Mouse (Mus musculus) liver, embryonic 12.5 days (tissue): ENCODE measurements around the gene Tspan4. TPM values are rescaled to one million over a fixed set of nuclear protein-coding genes. Genes with fewer than 3 reads are reported as not detected.

Experiments used
- ATAC-seq: fragments of 200-750 bp; cut with Nextera tagmentation; 2 replicates; pipeline ENCODE4 v1.8.0; 2017; ENCODE audit warnings: moderate number of reproducible peaks, mild to moderate bottlenecking, moderate library complexity
- H3K27ac ChIP-seq: fragments of 300-500 bp; sonication (generic); 2 replicates; pipeline ENCODE4 v1.5.1; 2016; ENCODE audit warnings: mild to moderate bottlenecking
- H3K27me3 ChIP-seq: fragments of 300-500 bp; sonication (generic); replicated peaks from 2 replicates; pipeline ENCODE4 v1.6.1; 2016; ENCODE audit warnings: mild to moderate bottlenecking, moderate library complexity
- H3K36me3 ChIP-seq: fragments of 300-500 bp; sonication (generic); 2 replicates; pipeline ENCODE4 v1.6.1; 2016; ENCODE audit warnings: mild to moderate bottlenecking, moderate library complexity
- H3K4me1 ChIP-seq: fragments of 300-500 bp; sonication (generic); 2 replicates; pipeline ENCODE4 v1.6.1; 2016
- H3K4me2 ChIP-seq: fragments of 300-500 bp; sonication (generic); 2 replicates; pipeline ENCODE4 v1.6.1; 2016; ENCODE audit warnings: mild to moderate bottlenecking, moderate library complexity
- H3K4me3 ChIP-seq: fragments of 300-500 bp; sonication (generic); 2 replicates; pipeline ENCODE4 v1.5.1; 2016; ENCODE audit warnings: mild to moderate bottlenecking, moderate library complexity
- H3K9ac ChIP-seq: fragments of 300-500 bp; sonication (generic); 2 replicates; pipeline ENCODE4 v1.6.1; 2016; ENCODE audit warnings: mild to moderate bottlenecking, moderate library complexity
- H3K9me3 ChIP-seq: fragments of 300-500 bp; sonication (generic); replicated peaks from 2 replicates; pipeline ENCODE4 v1.6.1; 2016; ENCODE audit warnings: mild to moderate bottlenecking, moderate library complexity
- WGBS: fragments of 180-500 bp; shearing (Covaris S2); methylation state at CpG from one replicate; pipeline ENCODE4 v1.1.7; 2016; ENCODE audit not compliant: insufficient replicate concordance; 5-methylcytosine and 5-hydroxymethylcytosine counted together
- polyA plus RNA-seq: library from polyadenylated mRNA; unstranded; fragments of >200 nt; fragmentation: Nextera tagmentation; extraction: Ambion mirVana; gene quantifications from 2 replicates; pipeline ENCODE4 v1.2.1, GENCODE M21; 2016

Gene Tspan4
- polyA plus RNA-seq, 1 experiment from 2014 or later = 60.9 TPM

DNA sequence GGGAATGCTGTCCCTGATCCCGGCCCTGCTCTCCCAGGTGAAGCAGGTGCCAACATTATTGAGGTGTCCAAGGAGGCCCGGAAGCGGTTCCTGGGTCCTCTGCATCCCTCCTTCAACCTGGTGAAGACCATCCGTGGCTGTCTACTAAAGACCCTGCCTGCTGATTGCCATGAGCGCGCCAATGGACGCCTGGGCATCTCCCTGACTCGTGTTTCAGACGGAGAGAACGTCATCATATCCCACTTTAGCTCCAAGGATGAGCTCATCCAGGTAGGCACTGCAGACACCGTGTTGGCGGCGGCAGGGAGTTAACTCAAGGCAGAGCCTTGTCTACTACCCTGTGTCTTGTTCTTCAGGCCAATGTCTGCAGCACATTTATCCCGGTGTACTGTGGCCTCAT lies 17.8 kb upstream of the Tspan4 start:
- WGBS = 84% methylated on average over 14 of the region's 14 CpGs
- Histone ChIP-seq H3K27me3 (peaks cover 31% of the 10 kb centered on the region), H3K9me3 (no peaks in the 10 kb centered on the region), H3K4me1 (peaks cover 40% of the 10 kb centered on the region), H3K36me3 (peaks cover 16% of the 10 kb centered on the region), H3K4me2 (no peak overlapping the region), H3K4me3 (no peak overlapping the region), H3K27ac (no peak overlapping the region), H3K9ac (no peak overlapping the region)
- ATAC-seq = no peak

GRCm38 (mm10) chr7:141457986-141458660 lies 16.9 kb upstream of the Tspan4 start:
- H3K4me2 ChIP-seq = no peak overlapping the region
- H3K4me3 ChIP-seq = no peak overlapping the region
- no peak for ATAC-seq
- 77% methylated on average over 15 of the region's 15 CpGs for WGBS
- H3K4me1 ChIP-seq = peaks cover 42% of the 10 kb centered on the region
- peaks cover 40% of the 10 kb centered on the region for H3K27me3 ChIP-seq
- H3K9me3 ChIP-seq = no peaks in the 10 kb centered on the region
- no peak overlapping the region for H3K27ac ChIP-seq
- H3K9ac ChIP-seq = no peak overlapping the region
- H3K36me3 ChIP-seq = 0 out of 2 replicates have a peak, but pooled peaks cover 15% of the 10 kb centered on the region

DNA sequence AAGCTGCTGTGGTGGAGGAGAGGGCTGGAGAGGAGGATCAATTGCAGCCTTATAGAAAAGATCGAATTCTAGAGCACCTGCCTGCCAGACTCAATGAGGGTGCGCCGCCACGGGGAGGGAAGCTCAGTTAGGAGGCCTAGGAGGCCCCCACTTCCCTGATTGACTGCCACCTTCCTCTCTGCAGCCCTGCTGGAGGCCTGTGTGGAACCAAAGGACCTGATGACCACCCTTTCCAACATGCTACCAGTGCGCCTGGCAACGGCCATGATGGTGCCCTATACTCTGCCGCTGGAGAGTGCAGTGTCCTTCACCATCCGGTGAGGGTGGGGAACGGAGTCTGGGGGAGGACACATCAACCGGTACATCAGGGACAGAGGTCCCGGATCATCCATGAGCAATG lies 16.4 kb upstream of the Tspan4 start:
- Histone ChIP-seq H3K9ac (no peak overlapping the region), H3K27me3 (peaks cover 45% of the 10 kb centered on the region), H3K9me3 (no peaks in the 10 kb centered on the region), H3K27ac (no peak overlapping the region), H3K36me3 (0 out of 2 replicates have a peak, but pooled peaks cover 15% of the 10 kb centered on the region), H3K4me3 (no peak overlapping the region), H3K4me2 (no peak overlapping the region), H3K4me1 (peaks cover 42% of the 10 kb centered on the region)
- no peak for ATAC-seq
- WGBS = 87% methylated on average over 11 of the region's 11 CpGs

DNA sequence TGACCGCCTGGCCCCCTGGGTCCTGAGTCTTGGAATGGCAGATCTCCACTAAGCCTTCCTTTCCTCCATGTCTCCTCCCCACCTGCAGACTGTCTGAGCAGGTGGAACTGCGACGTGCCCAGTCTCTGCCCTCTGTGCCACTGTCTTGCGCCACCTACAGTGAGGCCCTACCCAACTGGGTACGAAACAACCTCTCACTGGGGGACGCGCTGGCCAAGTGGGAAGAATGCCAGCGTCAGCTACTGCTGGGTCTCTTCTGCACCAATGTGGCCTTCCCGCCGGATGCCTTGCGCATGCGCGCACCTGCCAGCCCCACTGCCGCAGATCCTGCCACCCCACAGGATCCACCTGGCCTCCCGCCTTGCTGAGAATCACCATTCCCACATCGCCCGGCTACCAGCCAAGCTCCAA lies 15.7 kb upstream of the Tspan4 start:
- H3K9ac ChIP-seq = no peak overlapping the region
- peaks cover 51% of the 10 kb centered on the region for H3K27me3 ChIP-seq
- H3K9me3 ChIP-seq = no peaks in the 10 kb centered on the region
- H3K4me3 ChIP-seq = no peak overlapping the region
- ATAC-seq = no peak
- H3K27ac ChIP-seq = no peak overlapping the region
- 86% methylated on average over 17 of the region's 17 CpGs for WGBS
- no peak overlapping the region for H3K4me2 ChIP-seq
- H3K4me1 ChIP-seq = peaks cover 46% of the 10 kb centered on the region
- 0 out of 2 replicates have a peak, but pooled peaks cover 15% of the 10 kb centered on the region for H3K36me3 ChIP-seq

DNA sequence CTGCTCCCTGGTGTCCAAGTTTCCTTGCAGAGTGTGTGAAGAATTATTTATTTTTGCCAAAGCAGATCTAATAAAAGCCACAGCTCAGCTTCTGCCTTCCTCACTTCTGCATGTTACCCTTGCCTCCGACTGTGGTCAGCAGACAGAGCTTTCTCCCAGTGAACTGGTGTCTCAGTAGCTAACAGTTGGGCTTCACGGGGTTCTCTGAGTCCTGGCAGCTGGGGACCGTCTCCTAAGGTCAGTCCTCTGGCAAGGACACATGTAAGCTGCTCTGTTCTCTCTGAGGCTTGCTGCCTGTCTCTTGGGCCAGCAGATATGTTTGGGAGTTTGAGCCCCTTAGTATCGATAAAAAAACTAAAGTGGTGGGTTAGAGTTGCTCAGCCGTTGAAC lies 15.0 kb upstream of the Tspan4 start:
- H3K4me1 ChIP-seq = peaks cover 47% of the 10 kb centered on the region
- H3K36me3 ChIP-seq = 0 out of 2 replicates have a peak, but pooled peaks cover 15% of the 10 kb centered on the region
- H3K4me2 ChIP-seq = no peak overlapping the region
- WGBS = 69% methylated on average over 5 of the region's 5 CpGs
- H3K9me3 ChIP-seq = no peaks in the 10 kb centered on the region
- no peak overlapping the region for H3K9ac ChIP-seq
- ATAC-seq = no peak
- peaks cover 58% of the 10 kb centered on the region for H3K27me3 ChIP-seq
- H3K27ac ChIP-seq = no peak overlapping the region
- no peak overlapping the region for H3K4me3 ChIP-seq

DNA sequence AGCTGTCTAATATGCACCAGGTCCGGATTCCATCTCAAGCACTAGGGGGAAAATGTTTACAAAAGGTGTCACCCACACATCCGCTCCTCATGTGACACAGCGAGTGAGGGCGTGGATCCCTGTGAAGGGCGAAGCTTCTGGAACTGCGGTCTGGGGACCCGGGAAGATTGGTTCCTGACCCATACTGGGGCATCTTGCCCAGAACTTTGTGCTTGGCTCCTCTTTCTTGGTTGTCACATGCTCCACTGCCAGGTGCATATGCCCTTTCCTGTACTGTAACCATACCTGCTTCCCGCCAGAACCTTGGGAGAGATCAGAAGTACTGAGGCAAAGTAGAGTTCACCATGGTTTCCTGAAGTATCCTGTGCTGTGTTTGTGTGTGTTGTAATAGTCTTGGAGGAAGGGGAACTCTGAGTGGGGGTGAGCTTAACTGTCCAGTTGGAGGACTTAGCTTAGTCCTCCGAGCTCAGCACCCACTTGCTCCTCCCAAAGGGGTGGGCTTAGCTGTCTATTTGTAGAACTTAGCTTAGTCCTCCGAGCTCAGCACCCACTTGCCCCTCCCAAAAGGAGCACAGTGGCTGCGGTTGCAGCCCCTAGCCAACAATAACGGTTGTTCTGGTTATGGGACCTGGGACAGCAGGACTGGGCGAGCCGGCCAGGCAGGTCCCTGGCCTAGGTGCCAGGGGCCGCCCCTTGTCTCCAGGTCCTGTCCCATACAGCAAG lies 14.5 kb upstream of the Tspan4 start, which contains the start of gene Cracr2b:
Gene Cracr2b, plus strand, starts transcription at position 704 of the 723 bp plus-strand sequence.
- Histone ChIP-seq H3K4me1 (peaks cover 49% of the 10 kb centered on the region), H3K9ac (peak within 1 kb of the TSS; percentile 55), H3K4me3 (peak within 1 kb of the TSS; percentile 53), H3K4me2 (peak within 1 kb of the TSS; percentile 75), H3K36me3 (0 out of 2 replicates have a peak, but pooled peaks cover 15% of the 10 kb centered on the region), H3K27ac (no peak within 1 kb of the TSS), H3K27me3 (peaks cover 64% of the 10 kb centered on the region), H3K9me3 (no peaks in the 10 kb centered on the region)
- ATAC-seq = no peak
- 55% methylated on average over 15 of the region's 15 CpGs for WGBS

DNA sequence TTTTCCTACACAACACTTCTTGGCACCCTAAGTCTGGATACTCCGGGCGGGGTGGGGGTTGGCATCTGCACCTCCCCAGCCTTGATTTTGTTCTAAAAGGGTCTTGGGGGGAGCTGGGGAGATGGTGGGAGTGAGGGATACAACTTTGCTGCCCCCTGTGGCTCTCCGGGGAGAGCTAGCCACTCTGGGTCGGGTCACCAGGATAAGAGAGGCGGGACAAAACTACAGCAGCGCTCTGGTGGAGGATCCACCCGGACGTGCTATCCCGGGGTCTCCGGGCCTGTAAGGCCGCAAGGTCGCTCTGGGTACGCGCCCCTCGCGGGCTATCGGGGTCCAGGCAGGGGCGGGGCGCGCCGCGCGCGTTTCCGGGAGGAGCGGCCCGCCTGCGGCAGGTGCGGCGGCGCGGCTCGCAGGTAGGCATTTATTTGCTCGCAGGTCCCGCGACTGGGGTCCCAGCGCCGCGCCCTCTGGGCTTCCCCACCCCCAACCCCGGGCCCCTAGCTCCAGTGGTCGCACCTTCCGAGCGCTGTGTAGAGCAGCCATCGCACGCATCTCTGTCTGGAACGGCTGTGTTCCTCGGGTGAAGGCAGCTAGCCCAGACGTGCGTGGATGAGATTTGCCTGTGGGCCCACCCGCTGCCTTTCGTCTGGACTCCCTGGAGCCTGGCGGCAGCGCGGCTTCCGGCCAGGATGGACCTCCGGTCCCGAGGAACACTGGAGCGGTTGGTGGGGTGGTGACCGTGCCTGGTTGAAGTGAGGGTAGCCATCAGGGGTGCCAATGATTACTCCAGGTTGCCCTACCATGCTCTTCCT lies 13.3 kb upstream of the Tspan4 start:
- Histone ChIP-seq H3K4me2 (peak overlapping the region; percentile 75), H3K4me3 (peak overlapping the region; percentile 53), H3K27me3 (peaks cover 76% of the 10 kb centered on the region), H3K36me3 (0 out of 2 replicates have a peak, but pooled peaks cover 15% of the 10 kb centered on the region), H3K4me1 (peaks cover 49% of the 10 kb centered on the region), H3K27ac (no peak overlapping the region), H3K9ac (peak overlapping the region; percentile 55), H3K9me3 (no peaks in the 10 kb centered on the region)
- ATAC-seq = no peak
- WGBS = 3% methylated on average over 58 of the region's 59 CpGs

DNA sequence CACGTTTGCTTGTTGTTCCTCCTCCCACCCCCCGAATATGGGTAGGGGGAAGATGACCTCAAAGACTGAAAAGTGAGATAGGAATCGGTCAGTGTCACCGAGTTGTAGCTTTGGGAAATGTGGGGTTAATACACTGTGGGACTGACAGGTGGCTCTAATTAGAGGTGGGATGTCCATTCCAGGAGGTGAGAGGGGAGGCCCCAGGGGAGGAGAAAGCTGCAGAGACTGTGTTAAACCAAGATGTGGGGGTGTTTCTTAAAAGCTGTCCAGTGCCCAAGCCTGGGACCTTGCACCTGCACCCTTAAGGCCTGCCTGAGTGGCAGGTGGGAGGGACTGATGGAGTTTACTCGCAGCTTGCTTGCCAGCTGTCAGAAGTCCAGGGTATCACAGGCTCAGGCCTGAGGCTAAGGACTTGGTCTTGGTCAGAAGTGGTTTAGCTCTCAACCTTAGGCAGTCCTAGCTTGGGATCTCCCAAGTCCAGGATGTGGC lies 12.7 kb upstream of the Tspan4 start:
- Histone ChIP-seq H3K36me3 (0 out of 2 replicates have a peak, but pooled peaks cover 14% of the 10 kb centered on the region), H3K4me2 (peak overlapping the region; percentile 75), H3K4me1 (peaks cover 53% of the 10 kb centered on the region), H3K27ac (no peak overlapping the region), H3K27me3 (peaks cover 76% of the 10 kb centered on the region), H3K4me3 (peak overlapping the region; percentile 53; the same call in 1 of the 2 replicates), H3K9me3 (no peaks in the 10 kb centered on the region), H3K9ac (peak overlapping the region; percentile 55; the same call in 1 of the 2 replicates)
- WGBS = 16% methylated on average over 5 of the region's 5 CpGs
- no peak for ATAC-seq

GRCm38 (mm10) chr7:141463824-141464602 lies 11.0 kb upstream of the Tspan4 start:
- Histone ChIP-seq H3K9ac (no peak overlapping the region), H3K4me1 (peaks cover 69% of the 10 kb centered on the region)
- no peak for ATAC-seq

GRCm38 (mm10) chr7:141464603-141465201 lies 10.3 kb upstream of the Tspan4 start:
- Histone ChIP-seq H3K4me2 (peak overlapping the region; percentile 44), H3K36me3 (peaks cover 9% of the 10 kb centered on the region), H3K27ac (no peak overlapping the region), H3K27me3 (peaks cover 71% of the 10 kb centered on the region), H3K9me3 (no peaks in the 10 kb centered on the region), H3K4me3 (peak overlapping the region; percentile 18), H3K4me1 (peaks cover 76% of the 10 kb centered on the region), H3K9ac (no peak overlapping the region)
- ATAC-seq = no peak
- 9% methylated on average over 38 of the region's 38 CpGs for WGBS

More at GRCm38 (mm10) chr7:141463824-141464602, 11.0 kb upstream of the Tspan4 start:
- Histone ChIP-seq H3K4me3 (peak overlapping the region; percentile 18; the same call in 1 of the 2 replicates), H3K27me3 (peaks cover 76% of the 10 kb centered on the region), H3K4me2 (peak overlapping the region; percentile 44), H3K27ac (no peak overlapping the region), H3K9me3 (no peaks in the 10 kb centered on the region), H3K36me3 (0 out of 2 replicates have a peak, but pooled peaks cover 9% of the 10 kb centered on the region)
- WGBS = 25% methylated on average over 12 of the region's 12 CpGs
